Mouse (Mus musculus): ENCODE measurements around the gene Cxcl17. TPM values are rescaled to one million over a fixed set of nuclear protein-coding genes. Genes with fewer than 3 reads are reported as not detected.

The Cxcl17 gene
- polyA plus RNA-seq, 1 experiment = 0.08 TPM

GRCm38 (mm10) chr7:25369058-25369749, 43.5 kb downstream of the Cxcl17 start, which contains the start of gene Cnfn:
Gene Cnfn (minus strand): TSS chr7:25369724.
- no peak for DNase-seq (ENCODE audit: low spot score)

DNA sequence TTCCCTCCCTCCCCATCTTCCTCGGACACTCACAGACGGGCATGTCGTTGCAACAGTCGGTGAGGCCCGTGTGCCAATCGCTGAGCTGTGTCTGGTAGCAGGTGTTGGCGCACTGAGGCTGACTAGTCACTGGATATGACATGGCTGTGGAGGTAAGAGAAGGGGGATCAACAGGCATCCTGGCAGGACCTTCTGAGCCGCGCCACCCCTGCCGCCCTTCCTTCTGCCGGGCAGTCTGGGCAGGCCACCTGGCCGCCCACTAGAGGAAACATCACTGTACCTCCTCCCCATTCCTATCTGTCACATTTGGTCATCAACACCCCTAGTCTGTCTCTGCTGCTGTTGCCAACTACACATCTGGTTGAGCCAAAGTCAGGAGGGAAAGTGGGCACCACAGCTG, 44.4 kb downstream of the Cxcl17 start:
- DNase-seq (ENCODE audit: low spot score) = no peak

GRCm38 (mm10) chr7:25367632-25368293, 44.9 kb downstream of the Cxcl17 start:
- no peak for DNase-seq (ENCODE audit: low spot score)

- DNase-seq (ENCODE audit: low spot score) = no peak
Measured at GRCm38 (mm10) chr7:25365937-25366625, 46.6 kb downstream of the Cxcl17 start.

DNA sequence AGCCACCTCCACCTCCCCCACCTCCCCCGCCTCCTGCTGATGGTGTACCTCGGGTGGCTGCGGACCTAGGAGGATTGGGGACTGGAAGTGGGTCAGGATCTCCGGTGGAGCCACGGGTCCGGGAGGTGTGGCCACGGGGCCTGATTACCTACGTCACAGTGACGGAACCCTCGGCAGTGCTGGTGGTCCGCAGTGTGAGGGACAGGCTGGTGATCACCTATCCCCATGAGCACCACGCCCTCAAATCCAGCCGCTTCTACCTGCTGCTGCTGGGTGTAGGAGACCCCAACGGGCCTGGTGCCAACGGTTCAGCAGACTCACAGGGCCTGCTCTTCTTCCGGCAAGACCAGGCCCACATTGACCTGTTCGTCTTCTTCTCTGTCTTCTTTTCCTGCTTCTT, 49.1 kb downstream of the Cxcl17 start:
- DNase-seq (ENCODE audit: low spot score) = no peak

GRCm38 (mm10) chr7:25363151-25363550, 49.5 kb downstream of the Cxcl17 start:
- DNase-seq (ENCODE audit: low spot score) = no peak

- DNase-seq (ENCODE audit: low spot score) = no peak
Measured at GRCm38 (mm10) chr7:25358721-25359206, 53.9 kb downstream of the Cxcl17 start.

Other genes with a start within 250 kb of the Cxcl17 start
- gene Pou2f2, start 233.2 kb downstream of the Cxcl17 start, polyA plus RNA-seq (2012; rRNA removed) = 0.65 and 1.0 TPM in 2 replicates
- 13.8 and 14.2 TPM in 2 replicates for gene Dedd2, start 192.3 kb downstream of the Cxcl17 start, polyA plus RNA-seq (2012; rRNA removed)
- gene Zfp526, start 191.5 kb downstream of the Cxcl17 start, polyA plus RNA-seq (2012; rRNA removed) = 6.9 and 9.3 TPM in 2 replicates
- 79.0 and 83.3 TPM in 2 replicates for gene Gsk3a, start 175.0 kb downstream of the Cxcl17 start, polyA plus RNA-seq (2012; rRNA removed)
- 23.6 and 26.8 TPM in 2 replicates for gene Erf, start 162.1 kb downstream of the Cxcl17 start, polyA plus RNA-seq (2012; rRNA removed)
- gene Cic, start 145.2 kb downstream of the Cxcl17 start, polyA plus RNA-seq (2012; rRNA removed) = 30.8 and 58.8 TPM in 2 replicates
- 40.1 and 48.5 TPM in 2 replicates for gene Pafah1b3, start 114.9 kb downstream of the Cxcl17 start, polyA plus RNA-seq (2012; rRNA removed)
- 0.06 TPM in 1 of 2 replicates, not detected in the other for gene Prr19, start 111.5 kb downstream of the Cxcl17 start, polyA plus RNA-seq (2012; rRNA removed)
- gene Tmem145, start 106.8 kb downstream of the Cxcl17 start, polyA plus RNA-seq (2012; rRNA removed) = 0.06 and 0.11 TPM in 2 replicates
- 21.5 and 28.4 TPM in 2 replicates for gene Megf8, start 95.7 kb downstream of the Cxcl17 start, polyA plus RNA-seq (2012; rRNA removed)
- gene Cnfn, start 43.2 kb downstream of the Cxcl17 start, polyA plus RNA-seq (2012; rRNA removed) = not detected in 2 replicates
- gene Lipe, start 14.2 kb downstream of the Cxcl17 start, polyA plus RNA-seq (2012; rRNA removed) = 24.8 and 25.1 TPM in 2 replicates
- gene Ceacam1, start 64.7 kb upstream of the Cxcl17 start, polyA plus RNA-seq (2012; rRNA removed) = 7.9 and 8.5 TPM in 2 replicates
- gene Ceacam2, start 127.0 kb upstream of the Cxcl17 start, polyA plus RNA-seq (2012; rRNA removed) = 0.39 and 0.77 TPM in 2 replicates
- gene Erich4, start 203.0 kb upstream of the Cxcl17 start, polyA plus RNA-seq (2012; rRNA removed) = not detected in 2 replicates
- 38.9 and 44.1 TPM in 2 replicates for gene Dmac2, start 206.5 kb upstream of the Cxcl17 start, polyA plus RNA-seq (2012; rRNA removed)
- 13.2 and 14.1 TPM in 2 replicates for gene B3gnt8, start 213.8 kb upstream of the Cxcl17 start, polyA plus RNA-seq (2012; rRNA removed)
- 90.1 and 102 TPM in 2 replicates for gene Bckdha, start 246.1 kb upstream of the Cxcl17 start, polyA plus RNA-seq (2012; rRNA removed)
- 50.4 and 64.6 TPM in 2 replicates for gene Exosc5, start 246.3 kb upstream of the Cxcl17 start, polyA plus RNA-seq (2012; rRNA removed)

All from urinary bladder, adult 2 months (tissue).